Mouse (Mus musculus): ENCODE measurements around the gene Kif3b. TPM values are rescaled to one million over a fixed set of nuclear protein-coding genes. Genes with fewer than 3 reads are reported as not detected.
"Not testable (repeated sequence)": the region's sequence is repeated elsewhere in the genome, so short reads cannot be mapped to it uniquely, and the experiment has no call there.

Gene Kif3b
- total RNA-seq, 2 experiments from 2014 or later = 11.3 to 12.9 TPM

GRCm38 (mm10) chr2:153342602-153343001, 51.4 kb downstream of the Kif3b start:
- intact Hi-C loops (cut with DNase I) = loop anchor here (5.0 kb wide), 1 partner anchor 100 kb away; the partner anchor contains the start of genes Plagl2 and Pofut1
- no peak for DNase-seq

- intact Hi-C loops (cut with DNase I) = loop anchor here (5.0 kb wide), 1 partner anchor 101 kb away; the partner anchor contains the start of genes Plagl2 and Pofut1
- DNase-seq = no peak
Measured at GRCm38 (mm10) chr2:153343191-153343590, 52.0 kb downstream of the Kif3b start.

DNA sequence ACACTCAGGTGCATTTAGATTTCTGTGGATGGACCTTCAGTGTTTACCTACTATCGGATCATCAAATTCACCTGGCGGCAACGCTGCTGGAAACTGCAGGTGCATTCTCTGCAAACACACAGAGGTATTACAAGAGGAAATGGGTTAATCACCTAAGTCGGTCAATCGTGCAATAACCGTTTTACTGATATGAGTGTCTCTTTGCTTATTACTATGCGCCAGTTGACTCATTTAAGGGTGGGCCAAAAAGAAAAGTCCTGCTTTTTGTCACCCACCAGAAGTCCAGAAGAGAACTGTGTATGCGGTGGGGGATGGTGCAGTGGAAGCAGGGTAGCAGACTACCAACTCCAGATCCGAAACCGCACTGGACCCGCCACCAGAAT, 53.8 kb downstream of the Kif3b start:
- intact Hi-C loops (cut with DNase I) = loop anchor here (2.0 kb wide), 1 partner anchor 100 kb away; no protein-coding TSS in a partner anchor
- DNase-seq = no peak

DNA sequence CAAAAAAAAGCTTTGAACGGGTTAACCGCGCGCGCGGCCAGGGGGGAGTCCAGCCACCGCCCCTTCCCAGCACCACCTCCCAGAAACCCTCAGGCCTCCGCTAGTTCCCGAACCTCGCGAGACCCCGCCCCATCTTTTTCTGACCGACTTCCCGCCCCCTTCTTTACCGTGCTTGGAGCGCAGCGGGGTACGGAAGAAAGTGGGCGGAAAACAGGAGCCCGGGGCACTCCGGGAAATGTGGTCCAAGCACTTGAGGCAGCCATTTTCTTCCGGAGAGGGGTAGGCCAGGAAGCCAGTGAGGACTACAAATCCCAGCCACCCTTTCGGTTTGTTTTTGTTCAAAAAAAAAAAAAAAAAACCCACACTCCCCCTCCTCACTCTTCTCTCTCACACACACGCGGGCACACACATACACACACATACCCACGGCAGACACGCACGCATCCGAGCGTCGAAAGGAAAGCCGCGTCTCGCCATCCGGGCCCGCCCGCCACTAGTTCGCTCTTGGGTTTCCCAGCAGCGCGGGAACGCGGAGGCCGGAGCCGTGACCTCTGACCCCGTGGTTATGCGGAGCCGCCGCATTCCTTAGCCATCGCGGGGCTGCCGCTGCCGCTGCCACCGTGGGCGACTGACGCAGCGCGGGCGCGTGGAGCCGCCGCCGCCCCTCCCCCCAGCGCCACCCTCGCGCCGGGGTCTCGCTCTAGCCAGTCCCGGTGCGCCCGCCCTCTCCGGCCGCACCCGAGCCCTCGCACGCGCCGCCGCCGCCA, 54.4 kb downstream of the Kif3b start, which contains the start of gene Asxl1:
Gene Asxl1 (plus strand): TSS at position 376 of the 767 bp plus-strand sequence.
- DNase-seq = peak; percentile 98
- intact Hi-C loops (cut with DNase I) = loop anchor here (2.0 kb wide), 1 partner anchor 99 kb away; no protein-coding TSS in a partner anchor

DNA sequence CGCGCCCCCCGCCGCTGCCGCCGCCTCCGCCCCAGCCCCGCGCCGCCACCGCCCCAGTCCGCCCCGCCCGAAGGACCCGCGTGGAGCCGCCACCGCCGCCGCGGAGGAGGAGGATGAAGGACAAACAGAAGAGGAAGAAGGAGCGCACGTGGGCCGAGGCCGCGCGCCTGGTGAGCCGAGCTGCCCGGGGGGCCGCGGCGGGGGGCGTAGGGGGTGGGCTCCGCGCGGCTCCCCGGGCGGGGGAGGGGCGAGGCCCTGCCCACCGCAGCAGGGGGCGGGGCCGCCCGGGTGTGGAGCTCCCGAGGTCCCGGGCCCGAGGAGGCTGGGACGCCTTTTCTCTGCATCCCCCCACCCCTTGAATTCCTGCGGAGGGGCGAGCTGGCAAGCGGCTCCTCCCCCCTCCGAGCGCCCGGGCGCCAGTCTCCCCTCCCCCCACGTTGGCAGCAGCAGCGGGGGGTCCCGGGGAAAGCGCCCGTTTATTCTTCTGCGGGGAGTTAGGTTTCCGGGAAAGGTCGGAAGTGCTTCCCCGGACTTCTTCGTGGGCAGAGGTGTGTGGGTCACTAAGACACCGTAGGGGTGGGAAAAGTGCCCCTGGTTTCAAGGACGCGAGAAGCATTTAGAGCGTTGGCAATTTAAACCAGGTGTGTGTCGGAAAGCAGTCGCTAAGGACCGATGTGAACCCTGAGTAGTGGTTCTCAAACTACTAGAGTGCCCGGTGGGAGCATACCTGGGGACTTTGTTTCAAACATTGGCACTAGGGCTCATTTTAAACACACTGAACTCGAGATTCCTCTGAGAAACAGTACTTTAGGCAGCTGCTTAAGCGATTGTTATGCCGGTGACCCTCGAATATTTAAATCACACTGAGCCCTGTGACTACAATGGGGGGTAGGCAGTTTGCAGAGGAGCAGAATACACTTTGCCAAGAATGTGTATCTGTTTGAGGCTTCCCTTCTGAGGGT, 55.3 kb downstream of the Kif3b start:
- intact Hi-C loops (cut with DNase I) = no loop called here
- DNase-seq = peak; percentile 78 to 80

DNA sequence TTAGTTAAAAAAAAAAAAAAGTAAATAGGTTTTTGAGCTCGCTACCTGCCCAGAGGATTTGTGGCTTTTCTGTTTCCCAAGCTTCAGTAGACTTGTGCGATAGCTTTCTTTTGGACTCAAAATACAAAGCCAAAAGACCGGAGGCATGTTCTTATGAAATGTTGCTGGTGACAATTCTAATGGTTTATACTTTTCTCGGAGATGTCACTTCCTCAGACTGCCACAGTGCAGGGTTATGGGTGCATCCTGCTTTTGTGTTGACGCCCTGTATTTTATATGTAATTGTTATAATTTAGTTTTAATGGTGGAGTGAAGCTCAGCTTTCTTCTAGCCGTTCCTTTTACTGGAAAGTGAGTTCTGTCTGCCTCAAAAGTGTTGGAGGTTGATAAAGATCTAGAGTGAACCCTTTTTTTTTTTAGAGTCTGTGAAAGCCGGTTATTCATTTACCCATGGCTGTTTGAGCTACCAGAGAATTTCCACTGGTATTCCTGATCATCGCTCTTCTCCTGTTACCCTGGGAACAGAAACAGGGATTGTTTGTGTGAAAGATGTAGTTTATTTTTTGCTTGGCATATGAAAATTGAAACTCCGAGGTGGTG, 56.1 kb downstream of the Kif3b start:
- intact Hi-C loops (cut with DNase I) = no loop called here

GRCm38 (mm10) chr2:153348100-153348831, 57.1 kb downstream of the Kif3b start:
- DNase-seq = no peak
- intact Hi-C loops (cut with DNase I) = no loop called here

More for the DNA sequence above, 56.1 kb downstream of the Kif3b start:
- peak in 1 of 2 experiments; percentile 23 for DNase-seq

GRCm38 (mm10) chr2:153350552-153351181, 59.5 kb downstream of the Kif3b start:
- intact Hi-C loops (cut with DNase I) = loop anchor here (5.0 kb wide), 1 partner anchor 42 kb away; no protein-coding TSS in a partner anchor

GRCm38 (mm10) chr2:153354648-153355047, 63.4 kb downstream of the Kif3b start:
- DNase-seq = no peak
- intact Hi-C loops (cut with DNase I) = loop anchor here (5.0 kb wide), 1 partner anchor 38 kb away; no protein-coding TSS in a partner anchor

More at GRCm38 (mm10) chr2:153350552-153351181, 59.5 kb downstream of the Kif3b start:
- DNase-seq = peak in 1 of 2 experiments; percentile 35

GRCm38 (mm10) chr2:153356784-153357183, 65.6 kb downstream of the Kif3b start:
- no peak for DNase-seq
- intact Hi-C loops (cut with DNase I) = loop anchor here (2.0 kb wide), 1 partner anchor 14 kb away; no protein-coding TSS in a partner anchor

- DNase-seq = no peak
- intact Hi-C loops (cut with DNase I) = no loop called here
Measured at GRCm38 (mm10) chr2:153361101-153361710, 70.0 kb downstream of the Kif3b start.

DNA sequence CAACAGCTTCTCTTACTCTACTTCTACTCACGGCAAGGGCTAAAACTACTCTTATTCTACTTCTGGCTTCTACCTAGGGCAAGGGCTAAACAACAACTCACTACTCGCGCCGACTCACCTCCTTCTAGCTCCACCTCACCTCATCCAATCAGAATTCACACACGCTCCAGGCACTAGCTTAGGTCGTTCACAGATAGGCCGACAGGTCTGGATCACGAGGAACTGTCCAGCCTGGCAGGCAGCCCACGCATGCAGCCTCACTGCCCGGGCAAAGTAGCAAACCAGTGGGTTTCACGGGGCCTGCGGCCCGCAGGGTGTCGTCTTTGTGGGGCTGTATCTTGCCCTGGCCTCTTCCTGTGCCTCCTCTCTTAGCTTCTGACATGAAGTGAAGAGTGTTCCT, 73.3 kb downstream of the Kif3b start:
- intact Hi-C loops (cut with DNase I) = not testable (repeated sequence)
- DNase-seq = peak; percentile 19 to 25

DNA sequence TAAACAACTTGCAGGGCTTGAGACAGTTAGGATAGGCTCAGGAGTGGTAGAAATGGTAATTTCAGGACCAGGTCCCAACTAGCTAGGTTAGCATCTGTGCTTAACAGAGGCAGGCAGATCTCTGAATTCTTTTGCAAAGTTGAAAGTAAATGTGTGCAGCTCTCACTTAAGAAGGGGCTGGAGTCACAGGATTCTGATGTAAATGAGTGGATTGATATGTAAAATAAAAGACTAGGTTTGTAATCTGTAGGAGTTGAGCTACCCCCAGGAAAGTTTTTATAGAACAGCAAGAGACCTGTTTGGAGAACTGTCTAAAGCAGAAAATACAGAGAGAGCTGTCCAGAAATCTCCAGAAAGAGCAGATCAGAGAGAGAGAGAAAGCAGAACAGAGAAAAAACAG, 79.7 kb downstream of the Kif3b start:
- DNase-seq = no peak
- intact Hi-C loops (cut with DNase I) = loop anchor here (2.0 kb wide), 1 partner anchor 14 kb away; no protein-coding TSS in a partner anchor

- intact Hi-C loops (cut with DNase I) = no loop called here
- DNase-seq = no peak
Measured at GRCm38 (mm10) chr2:153375380-153375779, 84.2 kb downstream of the Kif3b start.

GRCm38 (mm10) chr2:153380479-153380878, 89.3 kb downstream of the Kif3b start:
- intact Hi-C loops (cut with DNase I) = no loop called here
- no peak for DNase-seq
